Mouse (Mus musculus) midbrain, embryonic 14.5 days (tissue): ENCODE measurements around the gene Rab19. TPM values are rescaled to one million over a fixed set of nuclear protein-coding genes. Genes with fewer than 3 reads are reported as not detected.
"Not testable (repeated sequence)": the region's sequence is repeated elsewhere in the genome, so short reads cannot be mapped to it uniquely, and the experiment has no call there.

Experiments used
- ATAC-seq: fragments of 200-750 bp; cut with Nextera tagmentation; 2 replicates; pipeline ENCODE4 v1.8.0; 2017; ENCODE audit warnings: moderate number of reproducible peaks, moderate library complexity; ENCODE audit not compliant: low FRiP score, low TSS enrichment
- DNase-seq: peaks from one replicate; pipeline ENCODE4 v3.0.0-alpha.2; 2015
- H3K27ac ChIP-seq: fragments of 300-500 bp; sonication (generic); replicated peaks from 2 replicates; pipeline ENCODE4 v1.5.1; 2014; ENCODE audit warnings: mild to moderate bottlenecking, low read depth, low read length, moderate library complexity
- H3K27me3 ChIP-seq: fragments of 300-500 bp; sonication (generic); 2 replicates; pipeline ENCODE4 v1.6.1; 2014; ENCODE audit warnings: low read length, control low read depth, mixed read lengths; ENCODE audit not compliant: control insufficient read depth, insufficient read depth
- H3K36me3 ChIP-seq: fragments of 300-500 bp; sonication (generic); 2 replicates; pipeline ENCODE4 v1.6.1; 2014; ENCODE audit warnings: low read length, control low read depth; ENCODE audit not compliant: control insufficient read depth, insufficient read depth
- H3K4me1 ChIP-seq: fragments of 300-500 bp; sonication (generic); 2 replicates; pipeline ENCODE4 v1.6.1; 2014; ENCODE audit warnings: mild to moderate bottlenecking, antibody characterized with exemption, low read length, control low read depth; ENCODE audit not compliant: control insufficient read depth, insufficient read depth
- H3K4me2 ChIP-seq: fragments of 300-500 bp; sonication (generic); 2 replicates; pipeline ENCODE4 v1.6.1; 2014; ENCODE audit warnings: mild to moderate bottlenecking, low read length, moderate library complexity
- H3K4me3 ChIP-seq: fragments of 300-500 bp; sonication (generic); replicated peaks from 2 replicates; pipeline ENCODE4 v1.5.1; 2014; ENCODE audit warnings: low read depth, low read length
- H3K9ac ChIP-seq: fragments of 300-500 bp; sonication (generic); replicated peaks from 2 replicates; pipeline ENCODE4 v1.6.1; 2014; ENCODE audit warnings: mild to moderate bottlenecking, low read length, moderate library complexity
- H3K9me3 ChIP-seq: fragments of 300-500 bp; sonication (generic); 2 replicates; pipeline ENCODE4 v1.6.1; 2016; ENCODE audit warnings: low read length, control low read depth, mixed read lengths; ENCODE audit not compliant: control insufficient read depth
- WGBS: fragments of 180-500 bp; shearing (Covaris S2); extraction: QIAGEN DNeasy Blood & Tissue Kit; methylation state at CpG from one replicate; pipeline ENCODE4 v1.1.7; 2014; 5-methylcytosine and 5-hydroxymethylcytosine counted together
- polyA plus RNA-seq: library from polyadenylated mRNA; unstranded; fragments of >200 nt; fragmentation: Nextera tagmentation; extraction: Ambion mirVana; gene quantifications from 2 replicates; pipeline ENCODE4 v1.2.1, GENCODE M21; 2014

Gene Rab19
- polyA plus RNA-seq, 1 experiment from 2014 or later, result 0.17 TPM

DNA sequence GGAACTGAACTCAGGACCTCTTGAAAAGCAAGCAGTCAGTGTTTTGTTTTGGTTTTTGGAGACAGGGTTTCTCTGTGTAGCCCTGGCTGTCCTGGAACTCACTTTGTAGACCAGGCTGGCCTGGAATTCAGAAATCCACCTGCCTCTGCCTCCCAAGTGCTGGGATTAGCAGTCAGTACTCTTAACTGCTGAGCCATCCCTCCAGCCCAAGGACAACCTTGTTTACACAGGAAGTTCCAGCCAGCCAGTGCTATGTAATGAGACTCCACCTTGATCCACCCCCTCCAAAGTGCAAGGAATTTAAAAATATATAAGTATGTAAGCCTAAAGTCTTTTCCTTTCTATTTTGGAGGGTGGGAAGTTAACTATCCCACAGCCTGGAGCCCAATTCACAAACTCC, 35.7 kb downstream of the Rab19 start:
- DNase-seq, H3K27me3 ChIP-seq, H3K9ac ChIP-seq, H3K9me3 ChIP-seq, H3K4me3 ChIP-seq, H3K4me1 ChIP-seq, H3K27ac ChIP-seq, ATAC-seq, H3K36me3 ChIP-seq, H3K4me2 ChIP-seq: not testable (repeated sequence)

DNA sequence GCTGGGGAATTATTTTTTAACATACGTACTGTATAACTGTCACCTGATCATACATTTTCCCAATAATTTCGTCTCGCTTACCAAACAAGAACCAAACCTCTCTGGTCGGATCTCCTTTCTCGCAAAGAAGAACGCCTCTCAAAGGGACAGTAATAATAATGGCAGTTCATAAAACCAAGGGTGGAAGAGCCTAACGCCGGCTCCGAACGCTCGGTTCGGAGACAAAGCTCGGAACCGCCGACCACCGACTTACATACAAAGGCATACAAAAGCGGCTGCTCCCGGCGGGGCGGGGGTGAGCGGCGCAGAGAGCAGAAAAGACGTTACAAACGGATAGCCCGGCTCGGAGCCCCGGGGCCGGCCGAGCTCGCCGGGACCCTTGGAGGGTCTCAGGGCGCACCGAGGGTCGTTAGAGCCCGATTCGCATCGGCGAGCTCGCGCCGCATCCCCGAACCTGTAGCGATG, 38.4 kb downstream of the Rab19 start:
- Histone ChIP-seq H3K9me3 (no peaks in the 10 kb centered on the region), H3K4me3 (peak overlapping the region; percentile 92), H3K9ac (peak overlapping the region; percentile 98), H3K27me3 (no peaks in the 10 kb centered on the region), H3K36me3 (no peaks in the 10 kb centered on the region), H3K4me2 (peak overlapping the region; percentile 68), H3K27ac (peak overlapping the region; percentile 98), H3K4me1 (peaks cover 10% of the 10 kb centered on the region; the same call in 1 of the 2 replicates)
- DNase-seq, result peak; percentile 79
- WGBS, result under 1% methylated on average over 43 of the region's 43 CpGs
- no peak for ATAC-seq

DNA sequence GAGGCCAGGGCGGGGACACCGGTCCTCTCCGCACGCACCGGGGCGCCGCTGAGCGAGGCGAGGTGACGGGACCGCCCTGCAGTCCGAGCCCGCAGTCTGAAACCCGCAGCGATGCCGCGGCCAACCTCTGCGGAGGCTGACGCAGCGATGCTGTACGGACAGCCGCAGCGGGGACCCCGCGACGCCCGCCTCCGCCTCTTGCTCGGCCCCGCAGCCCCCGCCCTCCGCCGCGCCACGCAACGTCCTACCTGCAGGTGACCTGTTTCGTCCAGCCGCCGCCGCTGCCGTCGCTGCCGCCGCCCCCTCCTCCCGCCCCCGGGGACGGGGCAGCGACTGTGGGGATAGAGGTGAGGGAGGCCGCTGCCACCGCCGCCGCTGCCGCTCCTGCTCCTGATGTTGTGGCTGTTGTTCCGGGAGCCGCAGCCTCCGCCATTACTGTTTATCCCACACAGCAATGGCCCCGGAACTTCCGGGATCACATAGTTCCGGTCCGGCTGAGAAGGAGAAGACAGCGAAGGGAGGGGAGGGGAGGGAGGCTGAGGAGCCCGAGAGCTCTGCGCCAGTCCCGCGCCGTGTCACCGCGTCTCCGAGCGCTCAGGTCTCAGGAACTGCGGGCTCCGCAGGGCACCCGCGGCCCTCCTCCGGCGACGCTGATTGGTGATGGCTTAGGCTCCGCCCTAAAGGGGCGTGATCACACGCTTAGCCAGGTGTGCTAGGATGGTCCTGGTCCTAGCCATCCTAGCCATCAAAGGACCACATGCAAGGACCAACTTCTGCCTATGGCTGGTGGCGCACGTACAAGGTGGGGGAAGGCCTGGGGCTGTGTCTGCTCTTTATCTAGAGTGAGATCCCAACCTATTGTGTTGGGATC, 39.1 kb downstream of the Rab19 start, which contains the start of gene Mkrn1:
Gene Mkrn1 (minus strand): TSS at position 612 of the 871 bp plus-strand sequence.
- Histone ChIP-seq H3K9ac (peak within 1 kb of the TSS; percentile 98), H3K9me3 (no peaks in the 10 kb centered on the region), H3K27me3 (no peaks in the 10 kb centered on the region), H3K4me1 (peaks cover 10% of the 10 kb centered on the region; the same call in 1 of the 2 replicates), H3K36me3 (no peaks in the 10 kb centered on the region), H3K4me3 (peak within 1 kb of the TSS; percentile 92), H3K4me2 (peak within 1 kb of the TSS; percentile 68), H3K27ac (peak within 1 kb of the TSS; percentile 98)
- under 1% methylated on average over 76 of the region's 82 CpGs for WGBS
- ATAC-seq (peak; percentile 96), DNase-seq (peak; percentile 96)

DNA sequence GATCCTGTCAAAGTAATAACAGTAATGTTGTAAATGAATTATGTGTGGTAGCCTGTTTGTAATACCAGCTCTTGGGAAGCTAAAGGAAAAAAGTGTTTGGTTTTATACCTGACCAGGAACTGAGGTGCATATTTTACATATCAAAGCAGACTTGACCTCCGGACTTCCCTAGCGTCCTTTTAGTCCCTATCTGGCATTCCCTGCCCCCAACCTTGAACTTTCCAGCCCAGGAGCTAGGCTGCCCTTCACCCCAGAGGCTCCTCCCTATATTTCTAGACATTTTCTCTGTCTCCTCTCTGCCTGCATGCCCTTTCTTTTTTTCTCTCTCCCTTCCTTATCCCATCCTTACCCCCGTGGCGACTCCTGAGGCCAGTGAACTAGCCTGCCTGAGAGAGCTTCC, 39.9 kb downstream of the Rab19 start:
- H3K4me2 ChIP-seq, result peak overlapping the region; percentile 68
- peak overlapping the region; percentile 92 for H3K4me3 ChIP-seq
- H3K36me3 ChIP-seq, result no peaks in the 10 kb centered on the region
- peaks cover 10% of the 10 kb centered on the region; the same call in 1 of the 2 replicates for H3K4me1 ChIP-seq
- no peaks in the 10 kb centered on the region for H3K9me3 ChIP-seq
- 45% methylated on average over 4 of the region's 4 CpGs for WGBS
- peak overlapping the region; percentile 98 for H3K27ac ChIP-seq
- DNase-seq, result no peak
- ATAC-seq, result no peak
- no peak overlapping the region for H3K9ac ChIP-seq
- no peaks in the 10 kb centered on the region for H3K27me3 ChIP-seq

DNA sequence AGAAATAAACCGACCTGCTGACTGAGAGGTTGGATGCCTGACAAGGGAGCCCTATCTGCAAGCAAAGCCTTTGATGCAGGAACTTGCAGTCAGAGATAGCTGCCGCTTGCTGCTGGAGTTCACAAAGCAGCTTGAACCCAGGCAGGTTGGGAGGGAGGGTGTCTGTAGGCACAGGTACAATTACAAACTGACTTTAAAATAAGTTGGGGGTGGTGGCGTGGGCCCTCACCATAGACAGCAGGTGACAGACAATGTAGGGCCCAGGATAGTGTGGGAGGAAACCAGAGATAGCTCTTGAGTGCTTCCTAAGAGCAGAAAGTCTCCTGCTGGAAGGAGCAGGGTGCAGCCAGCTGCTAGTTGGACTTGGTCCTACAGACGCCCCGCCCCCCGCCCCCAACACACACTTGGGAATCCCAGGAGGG, 42.2 kb downstream of the Rab19 start:
- ATAC-seq (no peak), DNase-seq (no peak)
- Histone ChIP-seq H3K4me2 (no peak overlapping the region), H3K9me3 (no peaks in the 10 kb centered on the region), H3K4me3 (no peak overlapping the region), H3K9ac (no peak overlapping the region), H3K36me3 (no peaks in the 10 kb centered on the region), H3K27me3 (no peaks in the 10 kb centered on the region), H3K4me1 (peaks cover 4% of the 10 kb centered on the region; the same call in 1 of the 2 replicates), H3K27ac (no peak overlapping the region)
- 67% methylated on average over 6 of the region's 6 CpGs for WGBS

DNA sequence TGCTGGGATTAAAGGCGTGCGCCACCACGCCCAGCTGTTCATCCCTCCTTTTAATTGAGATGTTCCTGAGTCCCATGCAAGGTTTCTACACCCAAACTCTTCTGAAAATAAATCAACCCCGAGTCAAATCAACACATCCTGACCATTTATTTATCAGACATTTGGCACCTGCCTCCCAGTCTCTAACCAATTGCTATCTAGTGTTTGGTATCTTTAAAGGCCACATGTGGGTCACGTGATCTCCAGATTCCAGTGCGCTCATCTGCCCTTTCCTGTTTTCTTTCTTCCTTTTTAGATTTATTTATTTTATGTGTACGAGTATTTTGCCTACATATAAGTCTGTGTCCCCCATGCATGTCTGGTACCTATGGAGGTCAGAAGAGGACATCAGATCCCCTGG, 42.7 kb downstream of the Rab19 start:
- no peaks in the 10 kb centered on the region for H3K27me3 ChIP-seq
- no peaks in the 10 kb centered on the region for H3K36me3 ChIP-seq
- H3K9me3 ChIP-seq, result no peaks in the 10 kb centered on the region
- no peak overlapping the region for H3K4me2 ChIP-seq
- no peak overlapping the region for H3K9ac ChIP-seq
- DNase-seq, result no peak
- ATAC-seq, result no peak
- H3K4me3 ChIP-seq, result no peak overlapping the region
- no peaks in the 10 kb centered on the region for H3K4me1 ChIP-seq
- 90% methylated on average over 7 of the region's 7 CpGs for WGBS
- H3K27ac ChIP-seq, result no peak overlapping the region

DNA sequence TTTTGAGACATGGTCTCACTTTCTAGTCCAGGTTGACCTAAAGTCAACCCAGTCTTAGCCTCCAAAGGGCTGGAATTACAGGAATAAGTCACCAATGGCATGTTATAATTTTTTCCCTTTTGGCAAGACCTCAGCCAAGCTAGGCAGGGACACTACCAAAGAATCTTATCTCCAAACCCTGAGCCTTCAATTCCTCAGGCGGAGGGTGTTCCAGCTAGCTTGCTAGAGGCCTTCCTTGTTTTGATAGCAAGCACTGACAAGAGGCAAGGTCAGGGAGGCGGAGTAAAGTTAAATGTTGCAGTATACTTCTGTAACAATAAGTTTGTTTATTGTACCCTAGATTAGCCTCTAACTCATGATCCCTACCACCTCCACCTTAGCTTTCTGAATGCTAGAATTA, 44.2 kb downstream of the Rab19 start:
- 90% methylated on average over 2 of the region's 2 CpGs for WGBS
- H3K4me1 ChIP-seq, result no peaks in the 10 kb centered on the region
- H3K4me2 ChIP-seq, result no peak overlapping the region
- ATAC-seq, result no peak
- DNase-seq, result no peak
- H3K9me3 ChIP-seq, result no peaks in the 10 kb centered on the region
- no peak overlapping the region for H3K4me3 ChIP-seq
- no peaks in the 10 kb centered on the region for H3K27me3 ChIP-seq
- H3K27ac ChIP-seq, result no peak overlapping the region
- H3K9ac ChIP-seq, result no peak overlapping the region
- H3K36me3 ChIP-seq, result no peaks in the 10 kb centered on the region

DNA sequence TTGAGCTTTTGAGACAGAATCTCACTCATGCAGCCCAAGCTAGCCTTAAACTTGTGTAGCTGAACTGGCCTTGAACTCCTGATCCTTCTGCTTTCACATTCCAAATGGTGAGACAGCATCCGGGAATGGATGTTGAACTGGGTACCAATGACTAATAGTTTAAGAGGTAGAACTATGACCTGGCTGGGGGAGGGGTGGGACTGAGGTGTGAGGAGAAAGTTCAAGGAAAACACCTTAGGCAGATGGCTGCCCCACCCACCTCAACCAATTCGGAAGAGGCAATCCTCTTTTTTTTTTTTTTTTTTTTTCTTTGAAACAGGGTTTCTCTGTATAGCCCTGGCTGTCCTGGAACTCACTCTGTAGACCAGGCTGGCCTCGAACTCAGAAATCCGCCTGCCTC, 45.8 kb downstream of the Rab19 start:
- no peak overlapping the region for H3K9ac ChIP-seq
- no peak overlapping the region for H3K4me2 ChIP-seq
- 90% methylated on average over 4 of the region's 4 CpGs for WGBS
- no peaks in the 10 kb centered on the region for H3K27me3 ChIP-seq
- no peaks in the 10 kb centered on the region for H3K4me1 ChIP-seq
- no peak overlapping the region for H3K4me3 ChIP-seq
- no peaks in the 10 kb centered on the region for H3K36me3 ChIP-seq
- ATAC-seq, result no peak
- DNase-seq, result no peak
- H3K27ac ChIP-seq, result no peak overlapping the region
- no peaks in the 10 kb centered on the region for H3K9me3 ChIP-seq
